Mouse (Mus musculus) cerebellum, adult 2 months (tissue): ENCODE results near the gene Olfr12. TPM values are rescaled to one million over a fixed set of nuclear protein-coding genes. Genes with fewer than 3 reads are reported as not detected.

Source experiments
- DNase-seq, 2 experiments: peaks; one replicate each; pipeline ENCODE4 v3.0.0; 2021
- H3K27ac ChIP-seq: fragments of 200-500 bp; 2 replicates; pipeline ENCODE4 v1.5.1; 2012; ENCODE audit warnings: low read length, control low read depth, inconsistent platforms; ENCODE audit not compliant: insufficient read depth
- H3K27me3 ChIP-seq: fragments of 200-500 bp; 2 replicates; pipeline ENCODE4 v1.6.1; 2012; ENCODE audit warnings: inconsistent platforms, mild to moderate bottlenecking, low read length, moderate library complexity; ENCODE audit not compliant: control insufficient read depth, insufficient read depth
- H3K4me1 ChIP-seq: fragments of 200-500 bp; 2 replicates; pipeline ENCODE4 v1.6.1; 2011; ENCODE audit warnings: low read length; ENCODE audit not compliant: control insufficient read depth, insufficient read depth
- H3K4me3 ChIP-seq: fragments of 200-500 bp; replicated peaks from 2 replicates; pipeline ENCODE3; 2011; ENCODE audit warnings: mild to moderate bottlenecking, low read depth, low read length, control low read depth; ENCODE audit not compliant: insufficient read depth
- CTCF ChIP-seq: fragments of 200-500 bp; IDR thresholded peaks from 2 replicates; pipeline ENCODE4 v1.5.1; 2011; ENCODE audit warnings: low read depth, mild to moderate bottlenecking, control low read depth, low read length, moderate library complexity, borderline replicate concordance; ENCODE audit not compliant: insufficient read depth
- POLR2A ChIP-seq: fragments of 200-500 bp; IDR thresholded peaks from 2 replicates; pipeline ENCODE4 v1.6.1; 2011; ENCODE audit warnings: low read length, control low read depth, borderline replicate concordance; ENCODE audit not compliant: insufficient read depth
- WGBS: fragments of 180-500 bp; shearing (Covaris S2); methylation state at CpG from one replicate; pipeline ENCODE4 v1.1.7; 2018; 5-methylcytosine and 5-hydroxymethylcytosine counted together
- polyA plus RNA-seq: library from polyadenylated mRNA; depleted of rRNA; stranded (reverse); fragments of >200 nt; gene quantifications from 2 replicates; pipeline ENCODE4 v1.2.3, GENCODE M21; 2012

Olfr12 gene
- polyA plus RNA-seq, 1 experiment: not detected

DNA sequence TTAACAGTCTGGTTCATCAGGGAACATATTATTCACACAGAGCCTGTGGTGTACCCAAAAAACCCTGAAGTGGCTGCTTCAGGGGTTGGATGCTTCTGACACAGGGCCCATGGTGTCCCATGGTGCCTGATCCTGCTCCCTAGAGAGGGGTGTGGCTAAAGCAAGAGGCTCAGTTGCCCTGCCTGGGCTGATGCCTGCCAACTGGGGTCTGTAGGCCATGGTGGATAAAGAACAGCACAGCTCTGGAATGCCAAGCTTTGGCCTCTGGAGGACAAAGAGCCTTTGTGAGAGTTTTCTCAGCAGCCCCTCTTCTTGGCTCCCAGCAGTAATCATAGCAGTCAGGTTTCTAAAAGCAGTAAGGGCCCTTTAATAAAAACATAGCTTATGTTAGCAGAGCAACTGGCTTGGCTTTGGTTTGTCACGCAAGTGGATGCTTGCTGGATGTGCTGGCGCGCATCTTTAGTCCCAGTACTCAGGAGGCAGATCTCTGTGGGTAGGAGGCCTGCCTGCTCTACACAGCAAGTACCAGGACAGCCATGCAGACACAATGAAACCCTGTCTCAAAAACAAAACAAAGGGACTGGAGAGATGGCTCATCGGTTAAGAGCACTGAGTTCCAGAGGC, 17.5 kb downstream of the Olfr12 start:
- no peak overlapping the region for H3K27ac ChIP-seq
- H3K4me3 ChIP-seq: no peak overlapping the region
- no peak for DNase-seq
- H3K4me1 ChIP-seq: peaks cover 2% of the 10 kb centered on the region; the same call in 1 of the 2 replicates
- 32% methylated on average over 4 of the region's 4 CpGs for WGBS
- H3K27me3 ChIP-seq: no peaks in the 10 kb centered on the region
- TF ChIP-seq POLR2A (no peak), CTCF (no peak)

DNA sequence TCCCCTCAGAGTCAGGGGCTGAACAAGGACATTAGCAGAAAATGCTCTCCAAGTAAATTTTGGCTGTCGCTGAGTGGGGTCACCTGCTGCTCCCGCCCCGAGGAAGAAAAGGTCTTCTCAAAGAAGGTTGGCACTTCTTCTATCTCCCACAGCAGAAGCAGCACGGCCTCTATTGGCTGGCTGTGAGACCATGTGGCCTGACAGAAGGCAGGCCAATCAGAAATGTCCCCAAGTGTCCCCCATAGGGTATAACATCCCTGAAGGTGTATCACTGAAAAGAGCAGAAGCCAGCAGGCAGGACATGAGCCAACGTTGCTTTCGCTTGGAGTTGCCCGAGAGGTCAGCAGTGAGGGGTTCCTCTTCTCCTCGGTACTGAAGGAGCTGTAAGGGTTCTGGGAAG, 18.4 kb downstream of the Olfr12 start:
- Histone ChIP-seq H3K27ac (no peak overlapping the region), H3K4me3 (no peak overlapping the region), H3K4me1 (peaks cover 8% of the 10 kb centered on the region), H3K27me3 (no peaks in the 10 kb centered on the region)
- no peak for DNase-seq
- 40% methylated on average over 8 of the region's 8 CpGs for WGBS
- TF ChIP-seq CTCF (no peak), POLR2A (no peak)

DNA sequence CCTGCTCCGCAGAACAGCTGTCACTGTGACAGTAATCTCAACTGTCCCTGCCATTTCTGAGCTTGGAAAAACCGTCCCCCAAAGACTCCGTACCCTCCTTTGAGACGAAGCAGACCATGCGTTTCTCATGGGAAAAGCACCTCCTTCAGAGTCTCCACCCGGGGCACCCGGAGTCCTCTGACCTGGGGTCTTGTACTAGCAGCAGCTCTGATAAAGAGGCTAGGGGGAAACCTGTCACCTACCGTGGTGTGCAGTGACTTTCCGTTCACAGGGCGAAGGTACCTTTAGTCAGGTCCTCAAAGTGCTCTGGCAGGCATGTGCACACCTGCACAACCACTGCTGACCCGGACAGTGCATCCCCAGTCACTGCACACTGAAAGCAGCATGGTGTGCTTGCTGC, 19.1 kb downstream of the Olfr12 start:
- Histone ChIP-seq H3K4me1 (peaks cover 8% of the 10 kb centered on the region), H3K27ac (no peak overlapping the region), H3K4me3 (no peak overlapping the region), H3K27me3 (no peaks in the 10 kb centered on the region)
- no peak for TF ChIP-seq POLR2A
- no peak for TF ChIP-seq CTCF
- 93% methylated on average over 11 of the region's 11 CpGs for WGBS
- no peak for DNase-seq

DNA sequence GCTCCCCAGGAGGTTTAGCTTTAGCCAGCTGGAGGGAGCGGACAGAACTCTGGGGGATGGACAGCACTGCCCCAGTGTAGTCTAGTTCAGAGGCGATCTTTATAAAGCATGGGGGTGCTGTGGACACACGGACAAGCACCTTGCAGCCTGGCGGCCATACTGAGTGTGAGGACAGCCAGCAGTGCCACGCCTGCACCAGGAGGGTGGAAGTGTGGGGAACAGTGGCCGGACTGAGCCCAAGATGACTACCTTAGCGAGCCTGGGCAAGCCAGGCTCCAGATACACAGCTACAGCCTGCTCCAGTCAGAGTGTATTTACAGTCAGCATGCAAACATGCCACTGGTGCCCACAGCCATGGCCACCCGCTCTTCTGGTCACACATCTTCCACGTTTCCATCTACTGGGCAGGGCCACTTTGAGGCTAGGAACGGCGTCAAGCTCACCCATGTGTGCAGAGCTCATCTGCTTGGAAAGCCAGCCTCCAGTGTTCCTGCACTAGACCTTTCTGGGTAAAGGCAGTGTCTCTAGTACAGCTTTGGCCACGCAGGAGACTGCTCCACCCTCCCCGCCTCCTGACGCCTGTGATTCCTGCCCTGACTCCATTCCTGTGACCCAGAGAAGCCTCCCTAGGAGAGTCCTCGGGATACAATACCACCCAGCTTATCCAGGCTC, 20.0 kb downstream of the Olfr12 start:
- Histone ChIP-seq H3K27me3 (no peaks in the 10 kb centered on the region), H3K4me3 (no peak overlapping the region), H3K4me1 (peaks cover 10% of the 10 kb centered on the region), H3K27ac (no peak overlapping the region)
- no peak for DNase-seq
- WGBS: 79% methylated on average over 15 of the region's 15 CpGs
- TF ChIP-seq CTCF (no peak), POLR2A (no peak)

DNA sequence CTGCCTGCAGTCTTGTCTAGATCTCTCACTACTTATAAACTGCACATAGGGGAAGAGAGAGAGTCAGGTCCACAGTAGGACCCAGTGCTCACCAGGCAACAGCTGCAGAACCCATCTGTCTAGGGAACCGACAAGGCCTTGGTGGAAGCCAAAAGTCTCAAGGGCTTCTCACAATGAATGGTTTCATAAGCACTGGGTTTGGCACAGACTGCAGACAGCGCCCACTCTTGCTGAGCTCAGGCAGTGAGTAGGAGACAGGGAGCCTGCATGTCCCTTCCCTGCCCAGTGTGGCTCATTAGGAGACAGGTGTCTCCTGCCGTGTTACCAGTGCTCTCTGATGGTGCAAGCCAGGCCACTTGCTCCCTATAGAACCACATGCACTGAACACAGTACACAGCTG, 20.6 kb downstream of the Olfr12 start:
- Histone ChIP-seq H3K27me3 (no peaks in the 10 kb centered on the region), H3K4me3 (no peak overlapping the region), H3K27ac (no peak overlapping the region), H3K4me1 (peaks cover 10% of the 10 kb centered on the region)
- 34% methylated on average over 3 of the region's 3 CpGs for WGBS
- DNase-seq: no peak
- TF ChIP-seq CTCF: no peak
- no peak for TF ChIP-seq POLR2A

DNA sequence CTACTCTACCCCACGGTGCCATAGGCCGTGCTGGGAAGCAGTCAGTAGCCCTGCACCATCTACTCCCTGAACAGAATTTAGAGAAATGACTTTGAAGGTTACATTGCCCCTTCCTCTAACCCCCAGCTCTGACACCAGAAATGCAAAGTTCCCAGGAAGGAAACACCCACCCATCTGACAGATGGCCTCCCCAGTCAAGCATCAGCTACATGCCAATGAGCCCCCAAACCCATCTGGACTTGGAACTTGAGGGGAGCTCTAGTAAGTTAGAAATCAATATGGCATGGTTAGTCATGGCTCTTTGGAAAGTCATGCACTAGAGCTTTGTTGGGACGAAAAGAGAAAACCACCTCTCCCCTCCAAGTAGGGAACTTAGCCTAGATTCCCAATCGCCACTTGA, 21.1 kb downstream of the Olfr12 start:
- Histone ChIP-seq H3K27ac (no peak overlapping the region), H3K27me3 (no peaks in the 10 kb centered on the region)

DNA sequence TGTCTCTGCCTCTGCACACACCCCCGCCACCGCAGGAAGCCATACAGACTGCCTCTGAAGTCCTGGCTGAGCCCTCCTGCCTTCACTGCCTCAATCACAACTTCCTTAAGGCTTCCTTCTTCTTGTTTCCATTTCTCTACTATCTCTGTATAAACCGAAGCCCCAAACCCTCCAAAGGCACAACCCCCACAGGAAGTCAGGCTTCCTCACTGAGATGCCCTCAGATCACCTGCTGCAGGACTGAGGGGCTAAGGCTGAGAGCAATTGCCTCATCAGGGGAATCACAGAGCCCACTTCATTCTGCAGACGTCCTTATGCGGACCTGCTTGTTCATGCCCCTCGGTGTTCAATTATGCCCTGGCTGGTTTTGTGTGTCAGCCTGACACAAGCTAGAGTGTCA, 22.8 kb downstream of the Olfr12 start:
- no peak for DNase-seq
- 83% methylated on average over 6 of the region's 6 CpGs for WGBS
- Histone ChIP-seq H3K27me3 (no peaks in the 10 kb centered on the region), H3K4me1 (peaks cover 10% of the 10 kb centered on the region), H3K27ac (no peak overlapping the region), H3K4me3 (peak overlapping the region; percentile 96)
- TF ChIP-seq POLR2A (no peak), CTCF (no peak)

More for the DNA sequence above, 21.1 kb downstream of the Olfr12 start:
- Histone ChIP-seq H3K4me3 (no peak overlapping the region), H3K4me1 (peaks cover 10% of the 10 kb centered on the region)
- 93% methylated on average over 4 of the region's 4 CpGs for WGBS
- TF ChIP-seq CTCF: no peak
- no peak for TF ChIP-seq POLR2A
- no peak for DNase-seq
